Mouse (Mus musculus): ENCODE measurements around the gene Smim24. TPM values are rescaled to one million over a fixed set of nuclear protein-coding genes. Genes with fewer than 3 reads are reported as not detected.
A peak's percentile ranks its signal among the peaks of the same experiment; 100 is the strongest.

Smim24 gene
- polyA plus RNA-seq, 1 experiment: 5.3 TPM

DNA sequence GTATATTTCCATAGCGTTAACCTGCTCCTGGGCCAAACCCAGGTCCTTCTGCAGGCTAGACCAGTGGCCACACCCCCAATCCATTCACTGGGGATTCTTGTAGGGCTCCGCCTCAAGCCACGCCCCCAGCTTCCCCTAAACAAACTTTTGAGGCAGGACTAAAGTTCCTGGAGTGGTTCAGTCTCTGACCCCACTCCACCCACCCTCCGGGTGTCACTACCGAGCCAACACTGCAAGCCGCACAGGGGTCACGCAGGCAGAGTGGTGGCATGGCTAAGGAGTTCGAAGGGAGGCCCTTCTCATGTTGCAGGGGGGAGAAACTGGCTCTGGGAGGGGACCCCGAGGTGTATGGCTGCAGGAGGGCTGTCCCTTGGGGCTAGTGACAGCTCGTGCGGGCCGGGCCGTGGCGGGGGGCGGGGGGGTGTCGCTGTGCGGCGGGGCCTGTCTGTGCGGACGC, 36.8 kb downstream of the Smim24 start:
- TF ChIP-seq EP300 (IDR thresholded peaks at IDR 0.05; ENCODE audit: insufficient read depth, low read depth, low read length): no peak
- no peak for TF ChIP-seq POLR2A (IDR thresholded peaks at IDR 0.05; ENCODE audit: insufficient read depth, low read length)
- TF ChIP-seq CTCF (IDR thresholded peaks at IDR 0.05; ENCODE audit: low read depth, low read length): no peak
- H3K4me3 ChIP-seq (ENCODE audit: low read depth, low read length): peak overlapping the region; percentile 67
- H3K4me1 ChIP-seq (ENCODE audit: control insufficient read depth, insufficient read depth, low read length): peaks cover 4% of the 10 kb centered on the region
- no peaks in the 10 kb centered on the region for H3K9me3 ChIP-seq (replicated peaks; ENCODE audit: control insufficient read depth, insufficient read depth, low read length, poor library complexity, severe bottlenecking)
- no peaks in the 10 kb centered on the region for H3K27me3 ChIP-seq (ENCODE audit: control insufficient read depth, insufficient read depth, low read length, poor library complexity, severe bottlenecking)
- no peaks in the 10 kb centered on the region for H3K36me3 ChIP-seq (ENCODE audit: control insufficient read depth, insufficient read depth, low read length, poor library complexity, severe bottlenecking)
- H3K27ac ChIP-seq (ENCODE audit: insufficient read depth, low read length): no peak overlapping the region
- peak overlapping the region; percentile 80 for H3K9ac ChIP-seq (ENCODE audit: low read depth, poor library complexity, severe bottlenecking)

DNA sequence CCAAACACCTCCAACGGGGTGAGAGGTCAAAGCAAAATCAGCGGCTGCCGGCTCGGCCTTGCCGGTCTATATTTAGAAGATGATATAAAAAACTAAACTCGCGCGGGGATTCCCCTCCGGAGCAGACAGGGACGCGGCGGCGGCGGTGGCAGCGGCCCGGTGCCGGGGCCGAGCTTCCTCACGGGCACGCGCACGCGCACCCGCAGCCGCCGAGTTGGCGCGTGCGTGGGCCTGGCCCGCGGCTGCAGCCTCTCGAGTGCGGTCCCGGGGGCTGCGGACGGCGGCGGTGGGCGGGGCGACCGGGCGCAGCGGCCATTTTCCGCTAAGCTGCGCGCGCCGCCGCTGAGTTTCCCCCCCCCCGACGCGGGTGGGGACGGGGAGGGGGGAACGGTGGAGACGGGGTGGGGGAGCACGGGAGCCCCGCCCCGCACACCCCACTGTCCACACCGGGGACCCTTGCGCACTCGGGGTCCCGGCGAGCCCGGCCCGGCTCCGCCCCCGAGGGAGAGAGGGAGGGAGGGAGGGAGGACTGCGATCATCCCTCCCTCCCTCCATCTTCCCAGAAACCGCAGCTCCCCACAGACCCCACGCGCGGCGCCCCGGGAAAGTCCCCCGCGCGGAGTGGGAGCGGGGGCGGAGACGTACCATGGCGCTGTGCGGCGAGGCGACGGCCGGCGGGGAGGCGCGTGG, 37.4 kb downstream of the Smim24 start:
- Histone ChIP-seq H3K9ac (ENCODE audit: low read depth, poor library complexity, severe bottlenecking) (peak overlapping the region; percentile 80), H3K36me3 (ENCODE audit: control insufficient read depth, insufficient read depth, low read length, poor library complexity, severe bottlenecking) (no peaks in the 10 kb centered on the region), H3K9me3 (replicated peaks; ENCODE audit: control insufficient read depth, insufficient read depth, low read length, poor library complexity, severe bottlenecking) (no peaks in the 10 kb centered on the region), H3K4me1 (ENCODE audit: control insufficient read depth, insufficient read depth, low read length) (peaks cover 4% of the 10 kb centered on the region), H3K4me3 (ENCODE audit: low read depth, low read length) (peak overlapping the region; percentile 79), H3K27me3 (ENCODE audit: control insufficient read depth, insufficient read depth, low read length, poor library complexity, severe bottlenecking) (no peaks in the 10 kb centered on the region), H3K27ac (ENCODE audit: insufficient read depth, low read length) (no peak overlapping the region)
- TF ChIP-seq EP300 (IDR thresholded peaks at IDR 0.05; ENCODE audit: insufficient read depth, low read depth, low read length) (no peak), POLR2A (IDR thresholded peaks at IDR 0.05; ENCODE audit: insufficient read depth, low read length) (no peak), CTCF (IDR thresholded peaks at IDR 0.05; ENCODE audit: low read depth, low read length) (no peak)

DNA sequence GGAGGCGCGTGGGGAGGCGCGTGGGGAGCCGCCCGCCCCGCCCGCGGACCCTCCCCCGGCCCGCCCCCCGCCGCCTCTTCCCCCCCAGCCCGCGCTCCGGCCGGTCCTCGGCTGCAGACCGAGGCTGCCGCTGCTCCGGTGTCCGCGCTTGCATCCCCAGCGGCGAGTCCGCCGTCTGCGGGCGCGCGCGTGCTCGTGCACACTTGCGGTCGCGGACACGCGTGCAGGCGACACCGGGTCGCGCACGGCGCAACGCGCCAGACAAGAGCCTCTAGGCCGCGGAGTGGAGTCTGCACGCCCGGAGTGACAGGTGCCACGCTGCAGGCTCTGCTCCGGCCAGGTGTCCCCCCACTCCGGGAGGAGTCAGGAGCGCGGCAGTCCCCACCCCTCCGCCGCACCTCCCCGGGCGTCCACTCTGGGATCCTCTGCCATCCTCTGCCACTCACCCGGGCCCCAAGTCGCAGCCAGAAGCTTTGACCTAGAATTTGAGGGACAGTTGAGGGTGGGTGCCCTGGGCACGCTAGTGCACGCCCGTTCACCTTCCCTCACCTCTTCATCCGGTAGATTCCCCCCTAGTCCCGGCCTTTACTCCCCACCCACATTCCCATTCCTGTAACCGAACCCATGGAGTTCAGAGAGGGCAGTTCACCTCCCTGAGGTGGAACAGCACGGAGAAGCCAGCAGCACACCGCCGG, 38.1 kb downstream of the Smim24 start:
- peak overlapping the region; percentile 79 for H3K4me3 ChIP-seq (ENCODE audit: low read depth, low read length)
- peak overlapping the region; percentile 80 for H3K9ac ChIP-seq (ENCODE audit: low read depth, poor library complexity, severe bottlenecking)
- no peak overlapping the region for H3K27ac ChIP-seq (ENCODE audit: insufficient read depth, low read length)
- no peaks in the 10 kb centered on the region for H3K27me3 ChIP-seq (ENCODE audit: control insufficient read depth, insufficient read depth, low read length, poor library complexity, severe bottlenecking)
- no peaks in the 10 kb centered on the region for H3K36me3 ChIP-seq (ENCODE audit: control insufficient read depth, insufficient read depth, low read length, poor library complexity, severe bottlenecking)
- TF ChIP-seq CTCF (IDR thresholded peaks at IDR 0.05; ENCODE audit: low read depth, low read length) (no peak), POLR2A (IDR thresholded peaks at IDR 0.05; ENCODE audit: insufficient read depth, low read length) (no peak), EP300 (IDR thresholded peaks at IDR 0.05; ENCODE audit: insufficient read depth, low read depth, low read length) (no peak)
- no peaks in the 10 kb centered on the region for H3K9me3 ChIP-seq (replicated peaks; ENCODE audit: control insufficient read depth, insufficient read depth, low read length, poor library complexity, severe bottlenecking)
- H3K4me1 ChIP-seq (ENCODE audit: control insufficient read depth, insufficient read depth, low read length): peaks cover 4% of the 10 kb centered on the region

GRCm38 (mm10) chr10:81431526-81432168, 38.8 kb downstream of the Smim24 start:
- Histone ChIP-seq H3K4me3 (ENCODE audit: low read depth, low read length) (peak overlapping the region; percentile 79), H3K9me3 (replicated peaks; ENCODE audit: control insufficient read depth, insufficient read depth, low read length, poor library complexity, severe bottlenecking) (no peaks in the 10 kb centered on the region), H3K36me3 (ENCODE audit: control insufficient read depth, insufficient read depth, low read length, poor library complexity, severe bottlenecking) (no peaks in the 10 kb centered on the region), H3K27me3 (ENCODE audit: control insufficient read depth, insufficient read depth, low read length, poor library complexity, severe bottlenecking) (no peaks in the 10 kb centered on the region), H3K4me1 (ENCODE audit: control insufficient read depth, insufficient read depth, low read length) (peaks cover 4% of the 10 kb centered on the region), H3K9ac (ENCODE audit: low read depth, poor library complexity, severe bottlenecking) (peak overlapping the region; percentile 80), H3K27ac (ENCODE audit: insufficient read depth, low read length) (no peak overlapping the region)
- no peak for TF ChIP-seq CTCF (IDR thresholded peaks at IDR 0.05; ENCODE audit: low read depth, low read length)
- TF ChIP-seq EP300 (IDR thresholded peaks at IDR 0.05; ENCODE audit: insufficient read depth, low read depth, low read length): no peak
- no peak for TF ChIP-seq POLR2A (IDR thresholded peaks at IDR 0.05; ENCODE audit: insufficient read depth, low read length)

GRCm38 (mm10) chr10:81432169-81432867, 39.5 kb downstream of the Smim24 start:
- Histone ChIP-seq H3K4me1 (ENCODE audit: control insufficient read depth, insufficient read depth, low read length) (peaks cover 4% of the 10 kb centered on the region), H3K9me3 (replicated peaks; ENCODE audit: control insufficient read depth, insufficient read depth, low read length, poor library complexity, severe bottlenecking) (no peaks in the 10 kb centered on the region), H3K4me3 (ENCODE audit: low read depth, low read length) (no peak overlapping the region), H3K36me3 (ENCODE audit: control insufficient read depth, insufficient read depth, low read length, poor library complexity, severe bottlenecking) (no peaks in the 10 kb centered on the region), H3K27me3 (ENCODE audit: control insufficient read depth, insufficient read depth, low read length, poor library complexity, severe bottlenecking) (no peaks in the 10 kb centered on the region), H3K27ac (ENCODE audit: insufficient read depth, low read length) (no peak overlapping the region), H3K9ac (ENCODE audit: low read depth, poor library complexity, severe bottlenecking) (no peak overlapping the region)
- TF ChIP-seq CTCF (IDR thresholded peaks at IDR 0.05; ENCODE audit: low read depth, low read length) (no peak), POLR2A (IDR thresholded peaks at IDR 0.05; ENCODE audit: insufficient read depth, low read length) (no peak), EP300 (IDR thresholded peaks at IDR 0.05; ENCODE audit: insufficient read depth, low read depth, low read length) (no peak)

Measured in ES-Bruce4 (cell line).